Mouse (Mus musculus): ENCODE data around the gene Hist1h2ad.

DNA sequence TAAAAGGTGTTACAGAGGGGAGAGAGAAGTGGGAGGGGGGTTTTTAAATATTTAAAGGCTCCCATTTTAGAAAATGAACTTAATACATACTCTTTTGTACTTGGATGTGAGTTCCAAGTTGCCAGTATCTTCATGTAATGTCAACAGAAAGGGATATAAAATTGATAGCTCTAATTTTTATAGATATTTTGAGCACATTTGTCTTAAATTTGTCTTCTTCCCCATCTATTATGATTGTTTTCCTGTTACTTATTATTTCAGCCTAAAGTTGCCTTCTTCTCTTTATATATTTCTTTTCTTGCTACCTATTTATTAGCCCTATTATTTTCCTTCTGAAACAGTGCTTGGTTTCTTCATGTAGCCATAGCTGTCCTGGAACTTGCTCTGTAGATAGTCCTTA, 21.2 kb upstream of the Hist1h2ad start, which contains the start of gene Hist1h1d:
- TF ChIP-seq GATA1 (IDR thresholded peaks at IDR 0.05; ENCODE audit: low read length) (no peak), TAL1 (IDR thresholded peaks at IDR 0.05; ENCODE audit: low read length) (no peak)

All from erythroblast, embryonic 14.5 days (primary cell).